Mouse (Mus musculus) forebrain, embryonic 13.5 days (tissue): ENCODE results near the gene Fbxw11. TPM values are rescaled to one million over a fixed set of nuclear protein-coding genes. Genes with fewer than 3 reads are reported as not detected.

Source experiments
- ATAC-seq: fragments of 200-750 bp; cut with Nextera tagmentation; 2 replicates; pipeline ENCODE4 v1.8.0; 2017
- H3K27ac ChIP-seq: fragments of 300-500 bp; sonication (generic); 2 replicates; pipeline ENCODE4 v1.5.1; 2015; ENCODE audit warnings: inconsistent platforms, mild to moderate bottlenecking, moderate library complexity
- H3K27me3 ChIP-seq: fragments of 300-500 bp; sonication (generic); 2 replicates; pipeline ENCODE4 v1.6.1; 2015; ENCODE audit warnings: mild to moderate bottlenecking, inconsistent platforms
- H3K36me3 ChIP-seq: fragments of 300-500 bp; sonication (generic); 2 replicates; pipeline ENCODE4 v1.6.1; 2015; ENCODE audit warnings: mild to moderate bottlenecking, inconsistent platforms; ENCODE audit not compliant: poor library complexity, severe bottlenecking
- H3K4me1 ChIP-seq: fragments of 300-500 bp; sonication (generic); 2 replicates; pipeline ENCODE4 v1.6.1; 2015; ENCODE audit warnings: inconsistent platforms
- H3K4me2 ChIP-seq: fragments of 300-500 bp; sonication (generic); 2 replicates; pipeline ENCODE4 v1.6.1; 2015; ENCODE audit warnings: inconsistent platforms, mild to moderate bottlenecking, moderate library complexity
- H3K4me3 ChIP-seq: fragments of 300-500 bp; sonication (generic); 2 replicates; pipeline ENCODE4 v1.5.1; 2015; ENCODE audit warnings: mild to moderate bottlenecking, inconsistent platforms
- H3K9ac ChIP-seq: fragments of 300-500 bp; sonication (generic); 2 replicates; pipeline ENCODE4 v1.6.1; 2015; ENCODE audit warnings: mild to moderate bottlenecking, inconsistent platforms
- H3K9me3 ChIP-seq: fragments of 300-500 bp; sonication (generic); replicated peaks from 2 replicates; pipeline ENCODE4 v1.6.1; 2016; ENCODE audit warnings: inconsistent platforms
- WGBS: fragments of 180-500 bp; shearing (Covaris S2); methylation state at CpG from one replicate; pipeline ENCODE4 v1.1.7; 2015; 5-methylcytosine and 5-hydroxymethylcytosine counted together
- polyA plus RNA-seq: library from polyadenylated mRNA; unstranded; fragments of >200 nt; fragmentation: Nextera tagmentation; extraction: Ambion mirVana; gene quantifications from 2 replicates; pipeline ENCODE4 v1.2.1, GENCODE M21; 2015

Gene Fbxw11
- polyA plus RNA-seq: 99.2 and 108 TPM in 2 replicates

- H3K4me2 ChIP-seq: peak within 1 kb of the TSS; percentile 88
- H3K4me3 ChIP-seq: peak within 1 kb of the TSS; percentile 95
- under 1% methylated on average over 63 of the region's 64 CpGs for WGBS
- peaks cover 25% of the 10 kb centered on the region for H3K4me1 ChIP-seq
- peak; percentile 96 for ATAC-seq
- H3K9me3 ChIP-seq: no peaks in the 10 kb centered on the region
- peak within 1 kb of the TSS; percentile 99 for H3K27ac ChIP-seq
- no peaks in the 10 kb centered on the region for H3K27me3 ChIP-seq
- H3K36me3 ChIP-seq: no peaks in the 10 kb centered on the region
- peak within 1 kb of the TSS; percentile 97 for H3K9ac ChIP-seq
Observed at GRCm38 (mm10) chr11:32642249-32642876, at the start of gene Fbxw11. Gene Fbxw11 (plus strand): TSS chr11:32642724.

- WGBS: 83% methylated on average over 7 of the region's 7 CpGs
- H3K4me2 ChIP-seq: no peak overlapping the region
- peaks cover 11% of the 10 kb centered on the region; the same call in 1 of the 2 replicates for H3K4me1 ChIP-seq
- H3K9ac ChIP-seq: no peak overlapping the region
- H3K27me3 ChIP-seq: no peaks in the 10 kb centered on the region
- ATAC-seq: no peak
- no peaks in the 10 kb centered on the region for H3K36me3 ChIP-seq
- H3K9me3 ChIP-seq: no peaks in the 10 kb centered on the region
- H3K27ac ChIP-seq: no peak overlapping the region
- no peak overlapping the region for H3K4me3 ChIP-seq
Observed at GRCm38 (mm10) chr11:32593081-32593480, 49.4 kb upstream of the Fbxw11 start.

GRCm38 (mm10) chr11:32594122-32594521 lies 48.4 kb upstream of the Fbxw11 start:
- Histone ChIP-seq H3K36me3 (no peaks in the 10 kb centered on the region), H3K27ac (no peak overlapping the region), H3K9ac (no peak overlapping the region), H3K9me3 (no peaks in the 10 kb centered on the region), H3K27me3 (no peaks in the 10 kb centered on the region), H3K4me2 (no peak overlapping the region), H3K4me3 (no peak overlapping the region), H3K4me1 (peaks cover 11% of the 10 kb centered on the region; the same call in 1 of the 2 replicates)
- no peak for ATAC-seq
- 94% methylated on average over 4 of the region's 4 CpGs for WGBS

GRCm38 (mm10) chr11:32600371-32600770 lies 42.2 kb upstream of the Fbxw11 start:
- 92% methylated on average over 6 of the region's 6 CpGs for WGBS
- H3K9ac ChIP-seq: no peak overlapping the region
- peaks cover 24% of the 10 kb centered on the region for H3K4me1 ChIP-seq
- no peak for ATAC-seq
- H3K27ac ChIP-seq: no peak overlapping the region
- H3K27me3 ChIP-seq: no peaks in the 10 kb centered on the region
- no peak overlapping the region for H3K4me3 ChIP-seq
- H3K9me3 ChIP-seq: no peaks in the 10 kb centered on the region
- H3K36me3 ChIP-seq: no peaks in the 10 kb centered on the region
- H3K4me2 ChIP-seq: no peak overlapping the region

GRCm38 (mm10) chr11:32601528-32602323 lies 40.8 kb upstream of the Fbxw11 start:
- Histone ChIP-seq H3K36me3 (no peaks in the 10 kb centered on the region), H3K4me2 (no peak overlapping the region), H3K9me3 (no peaks in the 10 kb centered on the region), H3K4me3 (no peak overlapping the region), H3K27ac (no peak overlapping the region), H3K9ac (no peak overlapping the region), H3K4me1 (peaks cover 26% of the 10 kb centered on the region), H3K27me3 (no peaks in the 10 kb centered on the region)
- ATAC-seq: no peak
- WGBS: 45% methylated on average over 12 of the region's 12 CpGs

GRCm38 (mm10) chr11:32604663-32605062 lies 37.9 kb upstream of the Fbxw11 start:
- H3K27me3 ChIP-seq: no peaks in the 10 kb centered on the region
- H3K36me3 ChIP-seq: no peaks in the 10 kb centered on the region
- ATAC-seq: no peak; the same call in 1 of the 2 replicates
- H3K9ac ChIP-seq: no peak overlapping the region
- H3K4me1 ChIP-seq: peaks cover 22% of the 10 kb centered on the region
- WGBS: 69% methylated on average over 4 of the region's 4 CpGs
- no peak overlapping the region for H3K4me2 ChIP-seq
- H3K27ac ChIP-seq: peak overlapping the region; percentile 55
- H3K4me3 ChIP-seq: no peak overlapping the region
- H3K9me3 ChIP-seq: no peaks in the 10 kb centered on the region

GRCm38 (mm10) chr11:32605131-32605860 lies 37.2 kb upstream of the Fbxw11 start:
- H3K9me3 ChIP-seq: no peaks in the 10 kb centered on the region
- H3K4me3 ChIP-seq: no peak overlapping the region
- WGBS: 49% methylated on average over 7 of the region's 7 CpGs
- H3K9ac ChIP-seq: no peak overlapping the region
- peak; percentile 70 for ATAC-seq
- no peaks in the 10 kb centered on the region for H3K27me3 ChIP-seq
- H3K36me3 ChIP-seq: no peaks in the 10 kb centered on the region
- peak overlapping the region; percentile 55; the same call in 1 of the 2 replicates for H3K27ac ChIP-seq
- no peak overlapping the region for H3K4me2 ChIP-seq
- H3K4me1 ChIP-seq: peaks cover 18% of the 10 kb centered on the region

- Histone ChIP-seq H3K36me3 (no peaks in the 10 kb centered on the region), H3K9me3 (no peaks in the 10 kb centered on the region), H3K27ac (no peak overlapping the region), H3K4me3 (no peak overlapping the region), H3K4me1 (peaks cover 18% of the 10 kb centered on the region), H3K4me2 (no peak overlapping the region), H3K9ac (no peak overlapping the region), H3K27me3 (no peaks in the 10 kb centered on the region)
- no peak for ATAC-seq
- 86% methylated on average over 3 of the region's 3 CpGs for WGBS
Observed at GRCm38 (mm10) chr11:32605907-32606306, 36.6 kb upstream of the Fbxw11 start.

GRCm38 (mm10) chr11:32607319-32607718 lies 35.2 kb upstream of the Fbxw11 start:
- no peak overlapping the region for H3K9ac ChIP-seq
- no peaks in the 10 kb centered on the region for H3K27me3 ChIP-seq
- H3K9me3 ChIP-seq: no peaks in the 10 kb centered on the region
- H3K36me3 ChIP-seq: no peaks in the 10 kb centered on the region
- peaks cover 13% of the 10 kb centered on the region for H3K4me1 ChIP-seq
- no peak for ATAC-seq
- no peak overlapping the region for H3K4me2 ChIP-seq
- no peak overlapping the region for H3K27ac ChIP-seq
- H3K4me3 ChIP-seq: no peak overlapping the region

DNA sequence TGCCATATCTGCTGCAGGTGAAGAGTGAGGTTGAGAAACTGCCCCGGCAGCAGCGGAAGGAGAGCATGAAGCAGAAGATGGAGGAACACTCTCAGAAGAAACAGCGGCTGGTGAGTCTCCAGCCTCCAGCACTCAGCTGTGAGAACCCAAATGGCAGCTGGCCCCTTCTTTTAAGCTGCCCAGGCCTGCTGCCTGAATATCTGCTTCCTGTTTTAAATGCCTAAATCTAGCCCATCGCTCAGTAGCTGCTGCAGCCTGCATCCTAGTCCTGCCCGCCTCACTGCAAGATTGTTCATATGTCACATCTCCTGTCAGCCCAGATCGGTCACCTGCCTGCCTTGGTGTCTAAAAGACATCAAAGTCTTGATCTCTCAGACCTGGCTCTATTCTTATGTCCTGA lies 31.9 kb upstream of the Fbxw11 start:
- 90% methylated on average over 6 of the region's 6 CpGs for WGBS
- H3K4me2 ChIP-seq: no peak overlapping the region
- H3K4me3 ChIP-seq: no peak overlapping the region
- no peak for ATAC-seq
- no peak overlapping the region for H3K27ac ChIP-seq
- no peaks in the 10 kb centered on the region for H3K9me3 ChIP-seq
- no peaks in the 10 kb centered on the region for H3K36me3 ChIP-seq
- no peaks in the 10 kb centered on the region; the same call in 1 of the 2 replicates for H3K4me1 ChIP-seq
- no peak overlapping the region for H3K9ac ChIP-seq
- no peaks in the 10 kb centered on the region for H3K27me3 ChIP-seq

DNA sequence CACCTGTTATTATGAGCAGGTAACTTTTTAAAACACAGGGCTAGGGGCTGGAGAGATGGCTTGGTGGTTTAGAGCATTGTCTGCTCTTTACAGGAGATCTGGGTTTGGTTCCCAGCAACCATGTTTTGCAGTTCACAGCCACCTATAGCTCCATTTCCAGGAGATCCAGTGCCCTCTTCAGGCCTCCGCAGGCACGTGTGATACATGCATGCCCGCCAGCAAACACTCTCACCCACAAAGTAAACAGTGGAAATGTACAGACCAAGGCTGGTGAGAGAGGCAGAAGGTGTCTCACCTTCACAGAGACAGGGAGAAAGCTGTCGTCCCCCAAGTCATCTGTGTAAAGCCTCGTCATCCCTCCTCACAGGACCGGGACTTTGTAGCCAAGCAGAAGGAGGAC lies 30.2 kb upstream of the Fbxw11 start:
- H3K4me2 ChIP-seq: no peak overlapping the region
- no peaks in the 10 kb centered on the region for H3K27me3 ChIP-seq
- WGBS: 78% methylated on average over 6 of the region's 6 CpGs
- no peaks in the 10 kb centered on the region for H3K9me3 ChIP-seq
- H3K9ac ChIP-seq: no peak overlapping the region
- H3K36me3 ChIP-seq: no peaks in the 10 kb centered on the region
- no peak overlapping the region for H3K4me3 ChIP-seq
- H3K4me1 ChIP-seq: no peaks in the 10 kb centered on the region; the same call in 1 of the 2 replicates
- no peak overlapping the region for H3K27ac ChIP-seq
- ATAC-seq: no peak

DNA sequence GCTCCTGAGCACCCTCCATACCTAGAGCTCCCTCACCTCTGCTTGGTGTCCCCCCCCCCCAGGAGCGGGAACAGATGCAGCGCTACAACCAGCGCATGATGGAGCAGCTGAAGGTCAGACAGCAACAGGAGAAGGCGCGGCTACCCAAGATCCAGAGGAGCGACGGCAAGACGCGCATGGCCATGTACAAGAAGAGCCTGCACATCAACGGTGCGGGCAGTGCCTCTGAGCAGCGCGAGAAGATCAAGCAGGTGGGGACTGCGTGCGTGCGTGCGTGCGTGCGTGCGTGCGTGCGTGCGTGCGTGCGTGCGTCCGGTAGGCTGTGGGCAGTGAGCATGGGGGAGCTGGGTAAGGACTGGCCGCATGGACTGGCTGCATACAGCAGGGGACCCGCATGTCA lies 28.1 kb upstream of the Fbxw11 start:
- ATAC-seq: no peak

More for the DNA sequence above, 28.1 kb upstream of the Fbxw11 start:
- H3K9ac ChIP-seq: no peak overlapping the region
- H3K4me1 ChIP-seq: no peaks in the 10 kb centered on the region; the same call in 1 of the 2 replicates
- H3K9me3 ChIP-seq: no peaks in the 10 kb centered on the region
- H3K4me2 ChIP-seq: no peak overlapping the region
- no peak overlapping the region for H3K4me3 ChIP-seq
- peaks cover 4% of the 10 kb centered on the region; the same call in 1 of the 2 replicates for H3K36me3 ChIP-seq
- no peak overlapping the region for H3K27ac ChIP-seq
- 97% methylated on average over 29 of the region's 29 CpGs for WGBS
- no peaks in the 10 kb centered on the region for H3K27me3 ChIP-seq
